Mouse (Mus musculus): ENCODE data around the gene Phactr4.

- TF ChIP-seq CTCF (IDR thresholded peaks at IDR 0.05; ENCODE audit: borderline replicate concordance, control insufficient read depth, extremely low read depth, insufficient read depth, low read length, poor library complexity), result no peak
- no peak for TF ChIP-seq POLR2A (IDR thresholded peaks at IDR 0.05; ENCODE audit: control insufficient read depth, extremely low read depth, insufficient read depth, low read length, poor library complexity)
Observed at GRCm38 (mm10) chr4:132444516-132444915, 22.2 kb upstream of the Phactr4 start.

Measured in thymus, adult 2 months (tissue).